Mouse (Mus musculus) inflammation-experienced regulatory T-cells, adult 6 months (primary cell): ENCODE results near the gene Mfsd13b. TPM values are rescaled to one million over a fixed set of nuclear protein-coding genes. Genes with fewer than 3 reads are reported as not detected.
"Not testable (repeated sequence)": the region's sequence is repeated elsewhere in the genome, so short reads cannot be mapped to it uniquely, and the experiment has no call there.

Experiments used
- ATAC-seq: one replicate; pipeline ENCODE4 v1.8.0; 2017
- polyA plus RNA-seq, 3 experiments: library from polyadenylated mRNA; unstranded; fragments of 100-300 nt; shearing (Covaris generic); gene quantifications; one replicate each; pipeline ENCODE4 v1.2.1; 2017

Mfsd13b gene
- polyA plus RNA-seq, 3 experiments from 2014 or later, result not detected

DNA sequence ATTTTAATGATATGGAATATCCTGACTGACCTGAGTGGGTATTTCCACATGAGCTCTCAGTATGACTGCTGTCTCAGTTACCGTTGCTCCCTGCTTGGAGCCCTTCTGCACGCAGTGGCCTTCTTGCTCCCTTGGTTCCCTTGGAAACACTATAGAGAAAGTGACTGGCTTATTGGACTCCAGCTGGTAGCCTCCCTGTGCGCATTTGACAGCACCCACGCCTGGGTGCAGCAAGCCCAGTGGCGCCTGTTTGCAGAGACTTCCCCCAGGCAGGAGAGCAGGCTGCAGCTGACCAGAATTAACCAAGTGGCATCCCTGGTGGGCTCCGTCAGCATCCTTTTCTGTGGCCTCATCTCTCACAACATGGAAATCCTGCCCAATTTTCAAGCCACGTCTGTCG lies 8.9 kb downstream of the Mfsd13b start:
- ATAC-seq, result no peak

DNA sequence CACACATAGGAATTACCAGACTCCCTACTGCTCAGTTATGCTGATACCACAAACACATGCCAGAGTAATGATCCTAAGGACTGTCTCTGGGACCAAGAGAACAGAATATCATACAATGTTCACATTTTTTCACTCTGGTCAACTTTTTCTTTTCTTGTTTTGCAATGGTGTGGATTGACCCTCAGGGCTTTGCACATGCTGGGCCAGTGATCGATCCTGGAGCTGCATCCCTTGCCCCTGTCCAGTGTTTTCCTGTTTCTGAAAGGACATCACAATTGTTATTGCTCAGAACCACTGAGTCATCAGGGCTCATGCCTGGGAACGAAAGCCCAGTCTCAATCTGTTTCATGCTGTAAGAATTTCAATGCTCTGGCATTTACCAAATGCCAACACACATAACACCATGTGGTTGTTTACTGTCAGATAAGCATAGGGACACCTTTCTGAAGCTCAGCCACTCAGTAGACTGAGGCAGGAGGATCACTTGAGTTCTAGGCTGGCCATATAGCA lies 16.8 kb downstream of the Mfsd13b start:
- ATAC-seq, result no peak

DNA sequence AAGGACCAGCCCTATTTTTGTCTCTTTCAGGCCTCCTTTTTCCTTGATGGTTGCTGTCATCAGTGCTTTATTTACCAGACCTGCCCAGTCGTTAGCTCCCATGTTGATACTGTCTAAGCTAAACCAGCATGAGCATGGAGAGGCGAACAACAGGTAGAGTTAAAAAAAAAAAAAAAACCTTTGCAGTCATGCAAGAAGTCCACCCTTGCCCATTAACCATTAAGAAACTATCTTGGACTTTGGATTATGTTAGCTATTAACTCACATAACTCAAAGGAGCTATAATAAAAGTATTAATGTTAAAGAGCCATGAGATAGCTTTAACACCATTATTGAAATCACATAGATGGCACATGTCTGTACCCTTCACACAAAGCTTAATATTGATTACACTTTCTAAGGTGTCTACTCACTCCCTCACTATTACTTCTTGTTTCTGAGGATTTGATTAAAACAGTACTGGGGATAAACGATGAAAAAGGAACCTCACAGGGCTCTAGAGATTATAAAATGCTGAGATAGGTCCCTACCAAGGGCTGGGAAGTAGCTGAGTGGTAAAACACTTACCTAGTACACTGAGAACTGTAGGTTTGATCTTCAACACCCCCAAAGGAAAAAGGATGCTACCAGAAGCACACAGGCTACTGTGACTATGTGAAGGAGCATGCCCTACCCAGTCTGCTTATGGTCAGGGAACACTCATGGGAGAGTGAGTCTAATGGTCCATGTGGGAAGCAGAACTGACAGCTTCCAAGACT lies 17.9 kb downstream of the Mfsd13b start:
- ATAC-seq, result no peak

DNA sequence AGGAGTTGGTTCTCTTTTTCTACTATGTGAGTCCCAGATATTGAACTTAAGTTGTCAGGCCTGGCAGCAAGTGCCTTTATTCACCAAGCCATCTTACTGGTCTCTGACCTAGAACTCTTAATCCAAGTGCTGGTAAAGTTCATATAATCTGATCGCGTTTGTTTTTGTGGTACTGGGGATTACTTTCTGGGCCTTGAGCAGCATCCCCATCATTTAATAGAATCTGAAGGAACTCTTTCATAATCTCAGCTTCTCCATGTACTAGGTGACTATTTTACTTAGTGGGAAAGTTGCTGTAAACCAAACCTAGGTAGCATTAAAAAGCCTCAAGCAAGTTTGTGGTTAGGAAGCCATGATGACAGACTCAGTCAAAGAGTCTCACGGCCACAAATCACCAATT lies 19.6 kb downstream of the Mfsd13b start:
- ATAC-seq, result no peak

DNA sequence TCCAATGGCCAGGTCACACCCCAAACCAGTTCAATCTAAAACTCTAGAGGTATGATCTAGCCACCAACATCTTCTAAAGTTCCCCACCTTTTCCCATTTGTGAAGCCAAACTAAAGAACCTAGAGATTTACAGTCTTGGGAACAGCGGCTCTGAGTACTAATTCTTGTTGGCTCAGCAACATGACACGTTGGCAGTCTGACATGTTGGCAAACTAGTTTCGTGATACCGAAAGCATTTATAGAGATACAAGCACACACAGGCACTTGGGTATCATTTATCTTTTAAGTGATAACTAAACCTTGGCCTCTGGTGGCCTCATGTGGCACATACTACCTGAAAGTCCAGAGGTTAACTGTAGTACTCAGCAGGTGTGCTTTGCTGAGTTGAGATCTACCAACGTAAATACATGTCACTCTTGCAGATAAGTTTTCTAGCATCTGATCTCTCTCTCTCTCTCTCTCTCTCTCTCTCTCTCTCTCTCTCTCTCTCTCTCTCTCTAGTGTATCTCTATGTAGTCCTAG lies 20.2 kb downstream of the Mfsd13b start:
- ATAC-seq, result no peak

DNA sequence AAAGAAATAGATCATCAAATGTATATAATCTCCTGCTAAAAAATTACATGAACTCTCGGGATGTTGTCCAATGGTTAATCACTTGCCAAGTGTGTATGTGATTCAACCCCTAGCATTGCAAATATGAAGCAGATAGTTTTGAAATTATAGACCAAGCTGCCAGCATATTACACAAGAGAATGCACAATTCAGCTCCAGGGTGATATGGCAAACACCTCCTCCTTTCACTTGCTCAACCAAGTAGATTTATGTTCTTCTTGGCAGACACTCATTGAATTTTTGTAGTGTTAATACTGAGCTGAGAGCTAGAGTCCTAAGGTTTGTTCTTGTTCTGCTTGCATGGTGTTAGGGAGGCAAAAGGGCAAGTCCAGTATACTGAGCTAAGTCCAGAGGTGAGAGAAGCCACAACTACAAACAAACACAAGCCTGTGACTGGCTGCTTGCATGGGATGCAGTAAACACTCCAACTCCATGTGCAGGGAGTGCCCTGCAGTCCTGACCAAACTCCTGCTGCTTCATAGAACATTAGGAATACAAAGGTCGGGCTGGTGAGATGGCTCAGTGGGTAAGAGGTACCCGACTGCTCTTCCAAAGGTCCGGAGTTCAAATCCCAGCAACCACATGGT lies 21.6 kb downstream of the Mfsd13b start:
- ATAC-seq, result no peak

DNA sequence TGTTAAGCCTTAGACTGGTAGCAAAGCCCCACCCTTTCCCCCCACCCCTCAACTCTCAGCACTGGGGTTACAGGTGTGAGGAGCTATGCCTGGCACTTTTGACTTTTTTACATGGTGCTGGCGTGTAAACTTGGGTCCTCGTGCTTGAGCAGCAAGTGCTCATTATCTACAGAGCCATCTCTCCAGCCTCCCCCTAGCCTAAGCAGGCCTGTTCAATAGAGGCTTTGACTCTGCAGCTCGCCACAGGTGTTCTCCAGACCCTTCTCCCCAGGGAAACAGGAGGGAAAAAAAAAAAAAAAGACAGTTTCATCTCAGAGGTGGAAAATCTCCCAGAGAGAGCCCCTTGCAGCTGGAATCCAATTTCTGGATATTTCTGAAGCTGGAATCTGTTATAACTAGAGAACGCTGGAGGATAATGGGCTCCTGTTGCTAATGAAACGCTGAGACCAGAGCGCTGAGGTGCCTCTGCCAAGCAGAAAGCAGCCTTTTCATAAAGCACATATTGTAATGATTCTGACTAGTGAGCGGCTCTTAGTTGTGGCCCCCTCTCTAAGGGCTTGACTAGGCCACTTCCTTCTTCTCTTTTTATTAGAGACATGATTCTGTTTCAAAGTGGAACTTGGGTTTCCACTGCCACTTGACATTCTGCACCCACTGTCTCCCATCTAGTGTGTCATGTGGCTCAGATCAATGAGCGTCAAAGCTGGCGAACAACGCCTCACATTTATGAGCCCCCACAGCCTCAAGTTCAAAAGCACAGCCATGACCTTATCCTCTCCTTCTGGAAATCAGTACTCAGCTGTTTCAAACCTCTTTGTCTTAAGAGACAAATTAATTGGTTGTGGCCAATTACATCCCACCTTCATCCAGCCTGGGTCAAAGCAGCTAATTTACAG lies 29.7 kb downstream of the Mfsd13b start:
- no peak for ATAC-seq

DNA sequence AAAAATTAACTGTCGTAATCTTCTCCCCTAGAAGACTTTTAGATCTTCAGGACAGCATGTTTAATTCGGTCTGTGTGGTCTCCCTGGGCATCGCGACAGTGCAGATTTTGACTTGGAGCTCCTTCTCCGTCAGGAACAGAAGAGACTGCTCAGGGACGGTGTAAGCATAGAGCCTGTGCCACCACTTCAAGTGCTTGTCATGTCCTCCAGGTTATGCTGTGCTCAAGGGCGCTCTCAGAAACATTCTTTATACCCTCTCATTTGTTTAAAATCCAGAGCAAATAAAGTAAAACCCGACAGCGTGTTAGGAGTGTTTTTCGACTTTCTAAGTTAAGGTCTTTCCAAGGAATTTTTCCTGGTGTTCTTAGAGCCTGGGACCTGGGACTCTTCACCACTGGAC lies 32.2 kb downstream of the Mfsd13b start:
- no peak for ATAC-seq

DNA sequence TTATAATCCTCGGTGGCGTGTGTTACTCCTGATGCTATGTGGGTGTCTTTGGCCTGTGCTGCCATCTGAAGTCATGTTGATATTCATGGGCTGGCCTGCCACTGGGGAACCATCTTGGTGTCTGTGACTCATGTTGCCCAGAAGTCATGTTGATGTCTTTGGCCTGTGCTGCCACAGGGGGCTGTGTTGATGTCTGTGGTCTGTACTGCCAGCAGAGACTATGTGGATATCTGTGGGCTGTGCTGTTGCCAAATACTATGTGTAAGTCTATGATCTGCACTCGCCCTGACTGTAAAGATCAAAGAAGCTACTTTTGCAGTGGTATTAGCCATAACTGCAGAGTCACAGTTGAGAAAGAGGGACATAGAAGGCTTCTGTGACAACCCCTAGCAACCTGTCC lies 36.5 kb downstream of the Mfsd13b start:
- no peak for ATAC-seq

DNA sequence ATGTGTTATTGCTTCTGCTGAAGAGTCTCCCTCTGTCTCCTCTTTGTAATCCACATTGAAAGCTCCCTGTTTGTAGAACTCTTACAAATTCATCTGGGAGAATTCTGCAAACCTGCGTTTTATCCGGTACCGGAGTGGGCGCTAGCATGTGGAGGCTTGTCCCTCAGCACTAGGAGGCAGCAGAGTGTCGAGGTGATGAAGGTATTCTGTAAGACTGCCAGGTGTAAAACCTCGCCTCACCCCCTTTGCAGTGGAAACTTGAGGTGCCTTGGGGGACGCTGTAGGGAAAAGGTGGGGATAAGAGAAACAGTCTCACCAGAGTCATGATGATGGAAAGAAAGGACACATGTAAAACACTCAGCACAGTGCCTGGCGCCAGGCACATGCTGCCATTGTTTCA lies 38.0 kb downstream of the Mfsd13b start:
- ATAC-seq, result no peak

DNA sequence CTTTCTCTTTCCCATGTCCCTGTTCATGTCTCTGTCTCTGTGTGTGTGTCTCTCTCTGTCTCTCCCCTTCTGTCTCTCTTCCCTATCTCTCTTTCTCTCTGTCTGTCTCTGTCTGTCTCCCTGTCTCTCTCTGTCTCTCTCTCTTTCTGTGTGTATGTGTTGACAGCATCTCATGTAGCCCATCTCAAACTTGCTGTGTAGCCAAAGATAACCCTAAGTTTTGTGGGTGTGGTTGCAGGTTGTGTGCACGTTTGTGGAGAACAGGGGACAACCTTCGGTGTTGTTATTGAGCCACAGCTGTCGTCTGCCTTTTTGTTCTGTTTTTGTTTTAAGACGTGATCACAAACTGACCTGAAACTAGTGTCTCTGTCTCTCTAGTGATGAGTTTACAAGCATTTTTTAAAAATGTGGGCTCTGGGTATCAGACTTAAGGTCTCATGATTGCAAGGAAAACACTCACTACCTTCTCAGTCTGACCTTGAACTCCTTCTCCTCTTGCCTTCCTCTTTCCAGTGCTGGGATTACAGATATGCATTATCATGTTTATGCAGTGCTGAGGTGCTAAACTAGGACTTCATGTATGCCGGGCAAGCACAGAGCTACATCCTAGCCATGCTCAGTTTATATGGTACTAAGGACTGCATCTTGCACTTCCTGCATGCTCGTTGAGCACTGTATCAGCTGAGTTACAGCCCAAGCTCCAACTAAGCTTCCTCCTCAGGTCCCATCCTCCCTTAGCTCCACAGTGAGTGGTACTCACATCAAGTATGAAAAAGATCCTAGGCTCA lies 43.1 kb downstream of the Mfsd13b start:
- no peak for ATAC-seq

DNA sequence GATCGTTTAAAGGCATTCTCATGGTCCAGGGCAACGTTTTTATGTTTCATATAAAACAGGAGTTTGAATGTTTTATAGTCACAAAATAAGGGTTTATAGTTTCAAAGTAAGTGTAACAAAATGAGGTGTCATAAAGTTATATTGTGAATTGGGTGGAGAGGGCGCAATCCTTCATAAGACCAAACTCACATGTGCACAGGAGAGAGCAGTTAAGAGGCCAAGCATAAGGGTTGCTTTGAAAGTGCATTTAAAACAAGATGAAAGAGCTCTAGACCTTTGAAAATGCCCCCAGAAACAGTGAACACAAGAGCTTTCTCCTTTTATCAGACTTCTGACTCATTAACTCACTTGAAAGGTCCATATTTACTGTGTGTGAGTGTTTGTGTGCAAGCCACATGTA lies 44.0 kb downstream of the Mfsd13b start:
- ATAC-seq, result no peak

DNA sequence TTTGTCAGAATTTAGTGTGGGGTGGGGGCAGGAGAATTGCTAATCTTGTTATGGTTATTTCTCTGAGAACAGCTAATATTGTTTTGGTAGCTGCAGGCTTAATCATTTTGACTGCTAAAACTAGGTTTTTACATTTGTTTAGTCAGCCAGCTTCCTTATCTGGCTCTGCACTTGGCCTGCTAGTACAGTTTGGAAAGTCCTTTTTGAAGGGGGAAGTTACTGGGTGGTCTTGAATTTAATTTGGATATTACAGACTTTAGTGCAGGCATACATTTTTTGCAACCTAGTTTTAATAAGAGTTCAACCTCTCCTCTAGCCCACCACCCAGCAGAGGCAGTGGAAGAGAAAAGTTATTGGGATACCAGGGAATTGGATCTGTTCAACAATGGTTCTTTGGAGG lies 47.6 kb downstream of the Mfsd13b start:
- ATAC-seq, result not testable (repeated sequence)

DNA sequence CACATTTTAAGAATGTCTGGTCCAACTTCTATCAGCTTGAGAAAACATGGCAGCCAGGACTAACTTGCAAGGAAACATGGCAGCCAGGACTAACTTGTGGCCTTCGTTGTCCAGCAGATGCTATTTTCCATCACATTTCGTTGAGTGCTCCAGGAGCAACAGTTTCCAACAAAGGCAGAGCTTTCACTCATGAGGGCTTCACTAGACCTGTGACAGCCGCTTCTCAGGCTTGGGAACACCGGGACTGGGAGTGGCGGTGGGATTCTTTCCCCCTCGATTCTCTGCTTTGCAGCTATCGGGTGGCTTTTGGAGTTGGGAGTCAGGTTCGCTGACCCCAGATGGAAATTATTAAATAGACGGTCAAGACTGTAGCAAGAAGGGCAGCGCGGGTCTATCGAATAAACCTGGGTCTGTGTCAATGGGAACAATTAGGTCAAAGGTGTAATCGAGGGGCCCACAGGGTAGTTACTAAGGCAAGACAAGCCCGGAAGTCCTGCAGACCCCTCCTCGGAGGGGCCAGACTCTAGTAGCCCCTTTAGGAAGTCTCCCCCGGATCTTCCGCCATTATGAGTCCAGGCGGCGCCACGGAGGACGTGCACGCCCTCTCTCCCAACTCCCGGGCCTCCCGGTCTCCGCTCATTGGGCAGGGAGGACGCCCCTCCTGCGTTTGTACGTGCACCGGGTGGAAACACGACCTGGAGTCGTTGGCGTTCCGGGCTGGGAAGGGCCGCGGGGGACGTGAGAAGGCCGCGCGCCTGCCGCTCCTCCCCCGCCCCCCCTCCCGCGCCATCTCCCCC lies 51.7 kb downstream of the Mfsd13b start, which contains the start of gene Mettl9:
Mettl9 (plus strand) TSS at position 590 of the 797 bp plus-strand sequence.
- ATAC-seq, result peak; percentile 93

DNA sequence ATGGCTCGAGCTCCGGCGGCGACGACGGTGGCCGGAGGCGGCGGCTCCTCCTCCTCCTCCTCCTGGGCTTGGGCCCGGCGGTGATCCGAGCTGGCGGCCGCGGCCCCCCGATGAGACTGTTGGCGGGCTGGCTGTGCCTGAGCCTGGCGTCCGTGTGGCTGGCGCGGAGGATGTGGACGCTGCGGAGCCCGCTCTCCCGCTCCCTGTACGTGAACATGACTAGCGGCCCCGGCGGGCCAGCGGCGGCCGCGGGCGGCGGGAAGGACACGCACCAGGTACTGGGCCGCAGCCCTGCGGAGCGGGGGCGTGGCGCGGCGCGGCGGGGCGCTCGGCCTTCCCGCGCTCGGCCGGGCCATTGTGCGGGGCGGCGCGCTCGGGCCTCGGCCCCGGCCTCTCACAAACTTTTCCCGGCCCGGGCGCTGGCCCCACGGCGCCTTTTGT lies 52.4 kb downstream of the Mfsd13b start:
- peak; percentile 41 for ATAC-seq

DNA sequence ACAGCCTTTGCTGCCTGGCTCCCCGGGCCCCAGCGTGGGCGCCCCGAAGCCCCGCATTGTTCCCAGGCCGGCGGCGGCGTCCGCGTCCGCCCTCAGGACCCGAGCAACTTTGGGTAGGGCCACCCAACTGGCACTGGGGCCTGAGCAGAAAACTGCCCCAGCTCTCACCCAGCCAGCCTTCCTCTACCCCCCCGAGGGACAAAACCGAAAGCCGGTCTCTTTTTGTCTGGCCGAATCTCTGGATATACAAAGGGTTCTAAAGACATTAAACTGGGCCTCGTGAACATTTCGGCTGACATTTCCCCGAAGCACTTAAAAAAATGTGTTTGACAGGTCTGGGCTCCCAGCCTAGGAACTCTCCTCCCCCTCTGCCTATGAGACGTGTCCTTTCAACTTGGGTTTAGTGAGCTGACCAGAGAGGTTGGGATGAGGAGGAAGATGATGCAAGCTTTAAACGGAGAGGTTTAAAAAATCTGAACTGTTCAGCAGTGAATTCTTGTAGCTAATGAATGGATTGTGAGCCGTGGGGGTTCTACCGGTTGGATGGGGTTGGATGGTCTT lies 52.9 kb downstream of the Mfsd13b start:
- ATAC-seq, result no peak

DNA sequence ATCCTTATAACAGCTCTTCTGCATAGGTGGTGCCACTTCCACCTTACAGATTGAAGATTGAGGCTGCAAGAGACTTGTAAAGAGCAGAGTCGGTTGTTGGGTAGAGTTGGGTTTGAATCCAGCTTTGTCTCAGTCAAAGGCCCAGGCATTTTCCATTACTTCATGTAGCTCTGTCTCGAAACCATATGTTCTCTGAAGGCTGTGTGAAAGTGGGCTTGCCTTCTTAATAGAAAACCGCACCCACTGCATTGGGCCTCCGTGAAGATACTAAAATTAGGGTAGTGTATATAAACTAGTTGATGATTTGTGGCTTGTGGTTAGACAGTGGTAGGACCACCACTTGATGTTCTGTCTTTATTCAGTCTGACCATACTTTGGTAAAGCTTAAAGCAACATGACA lies 58.3 kb downstream of the Mfsd13b start:
- no peak for ATAC-seq

DNA sequence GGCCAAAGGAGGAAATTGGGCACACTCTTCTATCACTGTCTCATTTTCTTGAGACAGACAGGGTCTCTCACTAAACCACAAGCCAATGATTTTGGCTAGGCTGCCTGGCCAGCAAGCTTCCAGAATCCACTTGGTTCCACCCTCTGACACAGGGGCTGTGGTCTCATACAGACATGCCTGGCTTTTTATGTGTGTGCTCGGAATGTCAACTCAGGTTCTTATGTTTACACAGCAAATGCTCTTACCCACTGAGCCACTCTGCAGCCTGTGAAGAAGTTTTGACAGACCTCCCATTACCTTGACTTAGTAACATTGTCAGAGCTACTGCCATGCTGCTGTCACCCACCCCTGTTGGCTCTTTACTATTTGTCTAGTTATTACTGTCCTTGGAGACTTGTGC lies 59.7 kb downstream of the Mfsd13b start:
- ATAC-seq, result no peak

DNA sequence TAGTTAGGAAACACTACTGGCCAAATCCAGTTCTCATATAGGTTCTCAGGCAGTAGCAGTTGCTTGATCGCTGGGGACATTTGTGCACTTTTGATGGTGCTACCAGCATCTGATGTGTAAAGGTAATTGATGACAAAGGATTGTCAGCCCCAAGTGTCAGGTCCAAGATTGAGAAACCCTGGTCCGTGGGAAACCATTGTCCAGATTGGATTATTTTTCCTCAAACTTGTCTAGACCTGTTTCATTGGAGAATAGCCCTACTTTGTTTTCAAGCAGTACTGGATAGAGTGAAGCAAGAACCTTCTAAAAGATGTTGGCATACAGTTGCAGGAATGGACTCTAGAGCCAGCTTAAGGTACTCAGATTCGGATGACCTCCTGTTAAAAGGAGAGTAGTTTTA lies 60.7 kb downstream of the Mfsd13b start:
- no peak for ATAC-seq

DNA sequence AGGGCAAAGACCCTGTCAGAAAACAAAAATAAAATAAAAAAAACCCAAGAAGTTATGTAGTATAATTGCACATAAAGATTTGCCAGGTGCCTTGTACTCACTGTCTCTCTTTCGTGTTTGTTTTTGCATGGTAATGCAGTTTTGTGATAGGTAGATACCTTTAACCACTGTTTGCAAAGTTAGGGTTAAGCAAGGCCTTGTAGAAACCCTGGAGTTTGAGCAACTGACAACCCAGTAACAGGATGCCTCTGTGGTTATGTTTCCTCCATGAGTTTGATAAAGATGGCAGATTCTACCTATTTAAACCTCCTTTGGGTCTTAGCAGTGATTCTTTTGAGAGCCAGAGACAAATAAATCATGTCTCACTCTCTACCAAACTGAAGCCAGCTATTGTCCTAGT lies 61.2 kb downstream of the Mfsd13b start:
- no peak for ATAC-seq

DNA sequence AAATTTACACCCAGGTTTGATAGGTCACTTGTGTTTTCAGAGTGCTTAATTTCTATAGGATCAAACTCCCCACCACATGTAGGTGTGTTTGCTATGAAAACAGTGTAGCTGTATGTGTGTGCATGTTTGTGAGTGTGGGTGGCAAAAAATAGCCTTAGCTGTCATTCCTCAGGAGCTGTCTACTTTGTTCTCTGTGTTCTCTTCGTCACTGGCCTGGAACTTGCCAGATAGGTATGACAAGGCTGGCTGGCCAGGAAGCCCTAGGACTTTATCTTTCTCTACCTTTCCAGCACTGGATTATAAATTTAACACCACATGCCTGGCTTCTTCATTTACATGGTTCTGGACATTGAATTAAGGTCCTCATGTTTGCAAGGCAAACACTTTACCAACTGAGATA lies 61.9 kb downstream of the Mfsd13b start:
- no peak for ATAC-seq
